Mouse (Mus musculus) megakaryocyte-erythroid progenitor cell, adult 5-6 weeks (primary cell): ENCODE data around the gene Myo1a. TPM values are rescaled to one million over a fixed set of nuclear protein-coding genes. Genes with fewer than 3 reads are reported as not detected.
"Not testable (repeated sequence)": the region's sequence is repeated elsewhere in the genome, so short reads cannot be mapped to it uniquely, and the experiment has no call there.

Experiments used
- ATAC-seq: replicated peaks from 2 replicates; pipeline ENCODE4 v1.8.0; 2016; ENCODE audit warnings: mild to moderate bottlenecking, inconsistent platforms; ENCODE audit not compliant: severe bottlenecking, poor library complexity, low FRiP score, low TSS enrichment
- total RNA-seq, 2 experiments: library from RNA; stranded (forward) in 1 of 2; stranded (reverse) in 1 of 2; fragments of 200-1000, 215-1000 nt in 1 of 2; fragments of >200 nt in 1 of 2; fragmentation: Nextera tagmentation in 1 of 2; gene quantifications; 2 replicates each; pipeline ENCODE4 v1.2.3; 2014 to 2017

Myo1a gene
- total RNA-seq, 2 experiments from 2014 or later, result 1.4 TPM; not detected in 1

- ATAC-seq, result no peak
Observed at GRCm38 (mm10) chr10:127750136-127750777, 45.3 kb downstream of the Myo1a start.

- no peak for ATAC-seq
Observed at GRCm38 (mm10) chr10:127751548-127751947, 46.6 kb downstream of the Myo1a start, which contains the start of gene Gpr182. Gene Gpr182, minus strand, starts transcription at chr10:127751732.

- no peak for ATAC-seq
Observed at GRCm38 (mm10) chr10:127754566-127755166, 49.7 kb downstream of the Myo1a start.

GRCm38 (mm10) chr10:127755246-127755645 is 50.3 kb downstream of the Myo1a start:
- ATAC-seq, result no peak

- ATAC-seq, result no peak
Observed at GRCm38 (mm10) chr10:127755770-127756468, 50.9 kb downstream of the Myo1a start.

GRCm38 (mm10) chr10:127759181-127760110 is 54.5 kb downstream of the Myo1a start, which contains the start of the genes Rdh1 and Rdh16f1:
Gene Rdh1, plus strand, starts transcription at chr10:127759721.
Gene Rdh16f1, plus strand, starts transcription at chr10:127759787.
- ATAC-seq, result no peak

GRCm38 (mm10) chr10:127762926-127763325 is 58.0 kb downstream of the Myo1a start:
- not testable (repeated sequence) for ATAC-seq

- no peak for ATAC-seq
Observed at GRCm38 (mm10) chr10:127763914-127764680, 59.1 kb downstream of the Myo1a start.

- ATAC-seq, result no peak
Observed at GRCm38 (mm10) chr10:127766564-127766963, 61.6 kb downstream of the Myo1a start.

Other genes with a start within 250 kb of the Myo1a start
- not detected in 2 replicates for gene Stac3, start 203.5 kb upstream of the Myo1a start, total RNA-seq (2014; fragmentation: Nextera tagmentation)
- gene Stac3, start 203.5 kb upstream of the Myo1a start, total RNA-seq (2017), result not detected in 2 replicates
- not detected in 2 replicates for gene Ndufa4l2, start 190.2 kb upstream of the Myo1a start, total RNA-seq (2014; fragmentation: Nextera tagmentation)
- not detected in 2 replicates for gene Ndufa4l2, start 190.2 kb upstream of the Myo1a start, total RNA-seq (2017)
- 159 and 164 TPM in 2 replicates for gene Shmt2, start 182.7 kb upstream of the Myo1a start, total RNA-seq (2014; fragmentation: Nextera tagmentation)
- 76.6 and 87.1 TPM in 2 replicates for gene Shmt2, start 182.7 kb upstream of the Myo1a start, total RNA-seq (2017)
- gene Nxph4, start 170.6 kb upstream of the Myo1a start, total RNA-seq (2014; fragmentation: Nextera tagmentation), result not detected in 2 replicates
- not detected in 2 replicates for gene Nxph4, start 170.6 kb upstream of the Myo1a start, total RNA-seq (2017)
- gene Lrp1, start 84.0 kb upstream of the Myo1a start, total RNA-seq (2014; fragmentation: Nextera tagmentation), result 0.26 TPM in 1 of 2 replicates, not detected in the other
- 0.04 TPM in 1 of 2 replicates, not detected in the other for gene Lrp1, start 84.0 kb upstream of the Myo1a start, total RNA-seq (2017)
- 51.7 and 57.9 TPM in 2 replicates for gene Stat6, start 62.2 kb upstream of the Myo1a start, total RNA-seq (2014; fragmentation: Nextera tagmentation)
- 32.2 and 35.3 TPM in 2 replicates for gene Stat6, start 62.2 kb upstream of the Myo1a start, total RNA-seq (2017)
- gene Nemp1, start 38.3 kb upstream of the Myo1a start, total RNA-seq (2014; fragmentation: Nextera tagmentation), result 19.4 and 22.7 TPM in 2 replicates
- gene Nemp1, start 38.3 kb upstream of the Myo1a start, total RNA-seq (2017), result 17.6 and 35.2 TPM in 2 replicates
- gene Nab2, start 36.6 kb upstream of the Myo1a start, total RNA-seq (2014; fragmentation: Nextera tagmentation), result 0.99 TPM in 1 of 2 replicates, not detected in the other
- 1.1 and 2.2 TPM in 2 replicates for gene Nab2, start 36.6 kb upstream of the Myo1a start, total RNA-seq (2017)
- 3.5 and 9.5 TPM in 2 replicates for gene Tac2, start 19.3 kb downstream of the Myo1a start, total RNA-seq (2014; fragmentation: Nextera tagmentation)
- 0.91 and 2.3 TPM in 2 replicates for gene Tac2, start 19.3 kb downstream of the Myo1a start, total RNA-seq (2017)
- gene Zbtb39, start 34.4 kb downstream of the Myo1a start, total RNA-seq (2014; fragmentation: Nextera tagmentation), result 6.9 and 10.2 TPM in 2 replicates
- 3.0 and 3.4 TPM in 2 replicates for gene Zbtb39, start 34.4 kb downstream of the Myo1a start, total RNA-seq (2017)
- gene Gpr182, start 46.6 kb downstream of the Myo1a start, total RNA-seq (2014; fragmentation: Nextera tagmentation), result not detected in 2 replicates
- not detected in 2 replicates for gene Gpr182, start 46.6 kb downstream of the Myo1a start, total RNA-seq (2017)
- gene Rdh1, start 54.6 kb downstream of the Myo1a start, total RNA-seq (2014; fragmentation: Nextera tagmentation), result 0.24 TPM in 1 of 2 replicates, not detected in the other
- 0.05 TPM in 1 of 2 replicates, not detected in the other for gene Rdh1, start 54.6 kb downstream of the Myo1a start, total RNA-seq (2017)
- gene Rdh16f1, start 54.6 kb downstream of the Myo1a start, total RNA-seq (2014; fragmentation: Nextera tagmentation), result not detected in 2 replicates
- gene Rdh16f1, start 54.6 kb downstream of the Myo1a start, total RNA-seq (2017), result not detected in 2 replicates
- 0.79 TPM in 1 of 2 replicates, not detected in the other for gene Rdh9, start 71.2 kb downstream of the Myo1a start, total RNA-seq (2014; fragmentation: Nextera tagmentation)
- 0.76 TPM in 1 of 2 replicates, not detected in the other for gene Rdh9, start 71.2 kb downstream of the Myo1a start, total RNA-seq (2017)
- gene Rdh16, start 96.0 kb downstream of the Myo1a start, total RNA-seq (2014; fragmentation: Nextera tagmentation), result not detected in 2 replicates
- not detected in 2 replicates for gene Rdh16, start 96.0 kb downstream of the Myo1a start, total RNA-seq (2017)
- gene Rdh19, start 144.8 kb downstream of the Myo1a start, total RNA-seq (2014; fragmentation: Nextera tagmentation), result not detected in 2 replicates
- gene Rdh19, start 144.8 kb downstream of the Myo1a start, total RNA-seq (2017), result not detected in 2 replicates
- gene Rdh16f2, start 161.3 kb downstream of the Myo1a start, total RNA-seq (2014; fragmentation: Nextera tagmentation), result not detected in 2 replicates
- gene Rdh16f2, start 161.3 kb downstream of the Myo1a start, total RNA-seq (2017), result not detected in 2 replicates
- not detected in 2 replicates for gene Rdh7, start 183.6 kb downstream of the Myo1a start, total RNA-seq (2014; fragmentation: Nextera tagmentation)
- gene Rdh7, start 183.6 kb downstream of the Myo1a start, total RNA-seq (2017), result not detected in 2 replicates
- gene Sdr9c7, start 193.3 kb downstream of the Myo1a start, total RNA-seq (2014; fragmentation: Nextera tagmentation), result not detected in 2 replicates
- gene Sdr9c7, start 193.3 kb downstream of the Myo1a start, total RNA-seq (2017), result not detected in 2 replicates